Mouse (Mus musculus): ENCODE measurements around the gene Tnnt1. TPM values are rescaled to one million over a fixed set of nuclear protein-coding genes. Genes with fewer than 3 reads are reported as not detected.
"Not testable (repeated sequence)": the region's sequence is repeated elsewhere in the genome, so short reads cannot be mapped to it uniquely, and the experiment has no call there.

The Tnnt1 gene
- polyA plus RNA-seq, 1 experiment from 2014 or later: 58.1 TPM

DNA sequence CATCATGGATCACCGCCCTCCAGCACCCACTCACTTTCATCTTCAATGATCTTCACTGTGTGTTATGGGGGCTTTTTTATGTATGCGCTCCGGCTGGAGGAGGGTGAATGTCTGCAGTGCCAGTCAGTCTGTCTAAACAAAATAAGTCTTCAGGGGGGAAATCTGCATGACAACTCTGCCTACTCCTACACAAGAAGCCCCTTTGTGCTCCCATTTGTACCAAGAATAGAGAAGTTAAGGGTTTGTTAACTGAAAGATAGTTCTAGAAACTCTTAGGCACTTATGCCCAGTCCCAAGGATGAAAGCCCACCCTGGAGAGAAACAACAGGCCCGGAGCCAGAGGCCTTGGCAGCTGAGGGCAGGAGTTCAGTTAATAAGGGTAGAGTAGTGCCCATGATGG lies 20.2 kb upstream of the Tnnt1 start:
- H3K4me3 ChIP-seq: no peak overlapping the region
- peaks cover 6% of the 10 kb centered on the region; the same call in 1 of the 2 replicates for H3K36me3 ChIP-seq
- peaks cover 5% of the 10 kb centered on the region; the same call in 1 of the 2 replicates for H3K4me1 ChIP-seq
- H3K27me3 ChIP-seq (replicated peaks): 0 out of 2 replicates have a peak, but pooled peaks cover 9% of the 10 kb centered on the region
- no peak overlapping the region for H3K9ac ChIP-seq
- 86% methylated on average over 4 of the region's 4 CpGs for WGBS
- ATAC-seq (ENCODE audit: low FRiP score, low read depth): no peak
- H3K9me3 ChIP-seq: no peaks in the 10 kb centered on the region
- no peak overlapping the region for H3K4me2 ChIP-seq (replicated peaks)
- no peak overlapping the region for H3K27ac ChIP-seq

DNA sequence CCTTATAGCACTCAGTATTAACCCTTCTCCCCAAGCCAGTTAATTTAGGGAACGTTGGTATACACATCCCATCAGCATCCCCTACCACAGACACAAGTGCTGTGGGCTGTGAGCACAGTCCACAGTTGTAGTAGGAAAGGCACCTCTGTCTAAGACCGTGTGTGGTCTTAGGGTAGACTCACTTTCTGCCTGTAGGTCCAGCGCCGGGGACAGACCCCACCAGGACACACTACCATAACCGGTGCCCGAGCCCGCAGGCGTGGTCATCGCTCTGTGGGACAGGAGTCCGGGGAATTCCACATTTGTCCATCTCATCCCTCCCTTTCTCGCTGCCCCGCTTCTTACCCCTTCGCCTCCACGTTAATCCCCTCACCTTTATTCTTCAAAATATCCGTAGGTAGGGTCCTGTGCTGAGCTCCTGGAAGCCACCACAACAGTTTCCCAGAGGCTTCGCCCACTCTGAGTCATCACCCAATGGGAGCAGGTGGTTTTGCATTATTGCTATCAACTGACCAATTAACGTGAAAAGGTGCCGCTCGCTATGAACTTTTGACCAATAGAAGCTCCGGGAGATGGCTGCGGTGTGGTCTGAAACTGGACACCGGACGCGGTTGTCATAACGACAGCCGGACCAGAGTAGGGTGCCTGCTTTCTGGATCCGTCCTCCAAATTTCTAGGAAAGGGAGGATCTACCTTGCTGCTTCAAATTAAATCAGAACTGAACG lies 16.0 kb upstream of the Tnnt1 start, which contains the start of gene Dnaaf3:
TSS of gene Dnaaf3 (minus strand) at position 449 of the 725 bp plus-strand sequence.
- H3K4me2 ChIP-seq (replicated peaks): peak within 1 kb of the TSS; percentile 61
- no peak within 1 kb of the TSS for H3K9ac ChIP-seq
- peaks cover 17% of the 10 kb centered on the region; the same call in 1 of the 2 replicates for H3K27me3 ChIP-seq (replicated peaks)
- no peak within 1 kb of the TSS for H3K27ac ChIP-seq
- H3K4me1 ChIP-seq: peaks cover 5% of the 10 kb centered on the region; the same call in 1 of the 2 replicates
- H3K9me3 ChIP-seq: no peaks in the 10 kb centered on the region
- peak within 1 kb of the TSS; percentile 24 for H3K4me3 ChIP-seq
- peak; percentile 64 for ATAC-seq (ENCODE audit: low FRiP score, low read depth)
- WGBS: 4% methylated on average over 28 of the region's 28 CpGs
- no peaks in the 10 kb centered on the region for H3K36me3 ChIP-seq

DNA sequence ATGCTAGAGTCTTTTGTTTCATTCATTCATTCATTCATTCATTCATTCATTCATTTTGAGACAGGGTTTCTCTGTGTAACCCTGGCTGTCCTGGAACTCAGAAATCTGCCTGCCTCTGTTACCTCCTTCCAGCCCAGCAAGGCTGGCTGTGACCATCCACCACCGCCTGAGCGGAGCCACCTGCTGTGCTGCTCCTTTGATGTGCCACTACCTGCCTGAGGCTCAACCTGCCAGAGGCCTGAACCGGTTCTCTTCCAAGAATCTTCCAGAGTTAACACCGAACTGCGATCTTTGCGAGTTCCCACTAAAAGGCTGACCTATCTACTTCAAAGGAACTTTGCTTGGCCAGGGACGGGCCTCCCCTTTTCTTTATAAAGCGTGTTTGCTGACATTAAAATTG lies 14.0 kb upstream of the Tnnt1 start:
- 47% methylated on average over 8 of the region's 8 CpGs for WGBS
- peaks cover 10% of the 10 kb centered on the region for H3K4me1 ChIP-seq
- peaks cover 19% of the 10 kb centered on the region; the same call in 1 of the 2 replicates for H3K27me3 ChIP-seq (replicated peaks)
- not testable (repeated sequence) for H3K27ac ChIP-seq; H3K9ac ChIP-seq; H3K9me3 ChIP-seq; ATAC-seq (ENCODE audit: low FRiP score, low read depth); H3K36me3 ChIP-seq; H3K4me3 ChIP-seq; H3K4me2 ChIP-seq (replicated peaks)

DNA sequence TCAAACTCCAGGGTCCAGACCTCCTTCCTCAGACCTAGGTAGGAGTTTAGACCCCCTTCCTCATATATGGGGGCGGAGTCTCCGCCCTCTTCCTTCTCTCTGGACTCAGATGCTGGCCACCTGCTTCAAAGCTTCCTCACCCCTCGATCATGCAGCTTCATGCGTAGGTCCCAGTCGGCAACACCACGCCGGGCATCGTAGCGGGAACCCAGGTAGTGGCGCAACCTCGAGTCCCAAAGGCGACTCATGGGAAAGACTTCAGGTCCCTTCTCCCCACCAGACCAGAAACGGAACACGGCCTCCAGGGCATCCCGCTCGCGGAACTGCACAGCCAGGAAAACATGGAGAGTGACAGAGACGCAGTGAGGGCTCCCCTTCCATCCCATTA lies 11.1 kb upstream of the Tnnt1 start:
- Histone ChIP-seq H3K4me1 (peaks cover 10% of the 10 kb centered on the region), H3K4me2 (replicated peaks) (peak overlapping the region; percentile 58), H3K27me3 (replicated peaks) (peaks cover 19% of the 10 kb centered on the region; the same call in 1 of the 2 replicates), H3K9me3 (no peaks in the 10 kb centered on the region), H3K36me3 (no peaks in the 10 kb centered on the region), H3K27ac (no peak overlapping the region), H3K4me3 (no peak overlapping the region), H3K9ac (no peak overlapping the region)
- 56% methylated on average over 18 of the region's 18 CpGs for WGBS
- no peak for ATAC-seq (ENCODE audit: low FRiP score, low read depth)

DNA sequence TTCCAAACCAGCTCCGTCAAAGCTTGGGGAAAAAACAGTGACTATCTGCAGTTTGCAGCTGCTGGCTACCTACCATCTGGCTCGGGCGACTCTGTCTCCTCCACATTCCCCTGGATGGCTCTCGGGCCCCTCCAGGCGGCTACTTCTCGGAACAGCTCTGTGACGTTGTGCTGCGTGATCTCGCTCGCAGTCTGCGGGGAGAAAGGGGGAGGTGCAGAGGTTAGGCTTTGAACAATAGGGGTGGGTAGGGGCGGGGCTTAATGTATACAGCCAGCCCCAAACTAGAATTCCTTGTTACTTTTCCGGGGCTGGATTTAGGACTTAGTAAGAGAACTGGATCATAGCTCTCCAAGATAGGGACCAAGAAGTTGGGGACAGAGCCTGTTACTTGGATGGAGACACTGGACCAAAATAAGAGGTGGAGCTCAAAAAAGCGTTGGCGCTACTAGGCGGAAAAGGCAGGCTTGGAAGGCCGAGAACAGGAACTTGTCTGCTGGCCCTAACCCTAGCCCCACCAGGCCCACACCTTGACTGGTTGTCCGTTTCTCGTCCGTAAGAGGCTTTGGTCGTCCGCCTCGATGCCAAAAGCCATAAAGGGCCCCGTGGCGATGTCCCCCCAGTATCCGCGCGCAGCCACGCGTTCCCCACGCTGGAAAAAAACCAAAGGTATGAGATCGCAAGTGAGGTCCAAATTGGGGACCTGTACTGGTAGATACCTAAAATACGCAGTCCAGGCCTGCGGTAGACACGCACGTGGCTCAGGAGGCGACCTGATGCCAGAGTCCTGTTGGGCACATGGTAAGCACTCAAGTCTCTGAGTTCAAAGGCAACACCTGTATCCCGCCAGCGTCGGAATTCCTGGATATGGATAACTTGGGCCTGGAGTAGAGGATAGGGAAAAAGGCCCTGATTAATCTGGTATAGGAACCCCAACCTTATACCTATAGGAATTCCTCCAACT lies 10.4 kb upstream of the Tnnt1 start:
- peak; percentile 90 for ATAC-seq (ENCODE audit: low FRiP score, low read depth)
- Histone ChIP-seq H3K36me3 (no peaks in the 10 kb centered on the region), H3K27me3 (replicated peaks) (peaks cover 18% of the 10 kb centered on the region), H3K9me3 (no peaks in the 10 kb centered on the region), H3K9ac (peak overlapping the region; percentile 30; the same call in 1 of the 2 replicates), H3K27ac (no peak overlapping the region), H3K4me3 (peak overlapping the region; percentile 18), H3K4me1 (peaks cover 6% of the 10 kb centered on the region), H3K4me2 (replicated peaks) (peak overlapping the region; percentile 58)
- WGBS: 28% methylated on average over 40 of the region's 40 CpGs

DNA sequence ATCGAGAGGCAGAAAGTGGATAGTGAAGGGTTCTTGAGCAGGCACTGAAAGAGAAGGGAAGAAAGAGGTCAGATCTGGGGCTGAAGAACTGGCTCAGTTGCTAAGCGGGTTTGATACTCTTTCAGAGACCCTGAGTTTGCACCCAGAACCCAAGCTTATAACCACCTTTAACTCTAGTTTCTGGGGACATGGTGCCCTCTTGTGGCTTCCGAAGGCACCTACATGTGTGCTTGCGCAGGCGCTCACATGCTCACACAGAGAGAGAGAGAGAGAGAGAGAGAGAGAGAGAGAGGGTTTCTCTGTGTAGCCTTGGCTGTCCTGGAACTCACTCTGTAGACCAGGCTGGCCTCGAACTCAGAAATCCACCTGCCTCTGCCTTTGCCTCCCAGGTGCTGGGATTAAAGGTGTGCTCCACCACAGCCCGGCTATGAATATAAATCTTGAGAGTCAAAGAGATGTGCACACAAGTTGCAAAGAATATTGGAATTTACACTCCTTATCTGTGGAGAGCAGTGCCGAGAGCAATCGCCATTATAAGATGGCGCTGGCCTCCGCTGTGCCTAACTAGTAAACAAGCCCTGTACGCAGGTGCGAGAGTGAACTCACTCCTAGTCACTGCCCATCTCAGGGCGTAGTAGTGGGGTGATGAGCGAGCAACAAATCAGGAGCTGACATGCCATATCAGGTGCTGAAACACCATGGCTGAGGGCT lies 8.2 kb upstream of the Tnnt1 start, which contains the start of gene Tnni3:
TSS of gene Tnni3 (minus strand) at position 18 of the 711 bp plus-strand sequence.
- 74% methylated on average over 15 of the region's 15 CpGs for WGBS
- not testable (repeated sequence) for H3K4me3 ChIP-seq; ATAC-seq (ENCODE audit: low FRiP score, low read depth); H3K27ac ChIP-seq; H3K9me3 ChIP-seq; H3K9ac ChIP-seq; H3K4me2 ChIP-seq (replicated peaks); H3K36me3 ChIP-seq; H3K4me1 ChIP-seq
- peaks cover 24% of the 10 kb centered on the region for H3K27me3 ChIP-seq (replicated peaks)

DNA sequence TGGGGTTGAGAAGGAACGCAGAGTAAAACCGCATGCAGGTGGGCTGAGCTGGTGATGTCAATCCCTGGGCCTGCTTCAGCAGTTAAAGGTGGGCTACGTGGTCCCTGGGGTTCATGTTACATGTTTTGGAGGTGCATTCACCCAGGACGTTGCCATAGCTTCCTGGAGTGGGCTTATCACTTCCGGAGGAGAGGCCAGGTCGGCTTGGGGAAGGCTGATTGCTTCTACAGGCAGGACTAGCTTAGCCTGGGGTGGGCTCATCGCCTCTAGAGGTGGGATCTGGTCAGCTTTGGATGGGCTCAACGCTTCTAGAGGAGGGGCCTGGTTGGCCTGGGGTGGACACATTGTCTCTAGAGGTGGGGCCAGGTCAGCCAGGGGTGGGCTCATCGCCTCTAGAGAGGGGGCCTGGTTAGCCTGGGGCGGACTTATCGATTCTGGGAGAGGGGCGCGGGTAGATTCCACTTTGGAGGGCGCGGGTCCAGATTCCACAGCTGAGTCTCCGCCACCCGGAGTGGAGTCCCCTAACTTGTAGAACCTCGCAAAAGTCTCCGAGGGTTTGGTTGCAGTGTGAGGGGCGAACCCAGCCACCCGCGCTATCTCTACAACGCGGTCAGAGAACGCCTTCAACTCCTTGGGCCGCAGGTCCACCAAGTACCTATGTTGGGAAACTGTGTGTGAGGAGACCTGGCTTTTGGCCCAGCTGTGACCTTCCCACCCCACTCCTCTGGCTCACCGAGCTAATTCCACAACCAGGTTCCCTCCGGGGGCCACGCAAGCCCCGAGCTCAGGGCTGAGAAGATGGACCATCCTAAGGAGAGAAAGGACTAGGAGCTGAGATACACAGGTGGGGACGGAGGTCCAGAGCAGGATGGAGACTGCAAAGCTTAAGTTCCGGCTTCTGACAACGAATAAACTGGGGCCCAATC lies 7.3 kb upstream of the Tnnt1 start:
- Histone ChIP-seq H3K4me1 (peaks cover 6% of the 10 kb centered on the region), H3K27ac (no peak overlapping the region), H3K9me3 (no peaks in the 10 kb centered on the region), H3K27me3 (replicated peaks) (peaks cover 24% of the 10 kb centered on the region), H3K4me3 (no peak overlapping the region), H3K4me2 (replicated peaks) (no peak overlapping the region), H3K36me3 (no peaks in the 10 kb centered on the region), H3K9ac (no peak overlapping the region)
- 91% methylated on average over 33 of the region's 33 CpGs for whole genome bisulfite sequencing
- ATAC-seq (ENCODE audit: low FRiP score, low read depth): no peak

DNA sequence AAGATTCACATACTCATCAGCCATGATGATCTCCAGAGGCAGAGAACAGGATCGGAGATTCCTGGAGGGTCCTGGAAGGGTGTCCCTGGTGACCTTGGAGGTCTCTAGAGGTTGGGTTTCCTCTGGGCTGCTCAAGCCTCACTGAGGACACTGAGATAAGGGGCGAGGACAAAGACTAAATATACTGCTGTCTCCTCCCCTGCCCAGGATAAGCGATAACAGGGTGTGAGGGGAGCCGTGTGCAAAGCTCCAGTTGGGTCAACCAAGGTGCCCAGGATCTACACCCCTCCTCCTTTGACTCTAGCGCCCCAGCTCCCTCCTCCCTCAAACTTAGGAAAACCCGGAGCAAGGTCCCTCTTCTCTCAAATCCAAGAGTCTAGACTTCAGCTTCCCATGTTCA lies 6.1 kb upstream of the Tnnt1 start:
- peaks cover 6% of the 10 kb centered on the region for H3K4me1 ChIP-seq
- no peak overlapping the region for H3K27ac ChIP-seq
- no peaks in the 10 kb centered on the region for H3K36me3 ChIP-seq
- H3K4me3 ChIP-seq: no peak overlapping the region
- H3K9me3 ChIP-seq: no peaks in the 10 kb centered on the region
- H3K4me2 ChIP-seq (replicated peaks): no peak overlapping the region
- no peak for ATAC-seq (ENCODE audit: low FRiP score, low read depth)
- H3K9ac ChIP-seq: no peak overlapping the region
- H3K27me3 ChIP-seq (replicated peaks): peaks cover 18% of the 10 kb centered on the region
- WGBS: 85% methylated on average over 6 of the region's 6 CpGs

DNA sequence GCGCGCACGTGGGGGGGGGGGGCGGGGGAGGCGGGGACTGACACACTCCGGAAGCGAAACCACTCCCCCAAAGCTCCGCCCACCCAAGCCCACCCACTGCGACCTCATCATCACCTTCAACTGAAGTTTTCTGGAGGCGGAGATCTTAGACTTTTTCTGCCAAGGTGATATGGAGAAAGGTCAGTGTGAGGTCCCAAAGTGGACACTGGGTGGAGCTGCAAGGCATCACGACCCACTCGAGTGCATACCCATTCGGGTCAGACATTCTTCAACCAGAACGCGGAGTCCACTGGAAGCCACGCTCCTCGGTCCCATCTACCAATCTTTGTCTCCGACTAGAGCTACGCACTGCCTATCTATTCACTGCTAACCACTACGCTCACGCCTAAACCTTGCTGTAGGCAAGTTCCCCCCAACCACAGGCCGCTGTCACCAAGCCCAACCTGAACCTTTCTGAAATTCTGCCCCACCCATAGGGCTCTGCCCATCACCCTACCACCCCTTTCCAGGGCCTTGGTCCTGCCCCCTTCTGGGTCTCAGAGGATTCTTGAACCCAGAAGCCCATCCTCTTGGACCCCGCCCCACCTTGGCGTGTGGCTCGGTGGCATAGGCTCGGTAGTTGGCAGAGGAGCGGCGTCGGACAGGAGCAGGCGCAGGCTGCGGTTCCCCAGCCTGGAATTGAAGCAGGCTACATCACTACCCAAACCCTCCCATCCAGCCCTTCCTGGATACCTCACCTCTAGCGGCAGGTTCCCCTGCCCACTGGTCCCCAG lies 5.2 kb upstream of the Tnnt1 start:
- no peaks in the 10 kb centered on the region for H3K36me3 ChIP-seq
- H3K27me3 ChIP-seq (replicated peaks): peaks cover 14% of the 10 kb centered on the region
- H3K4me1 ChIP-seq: peaks cover 8% of the 10 kb centered on the region
- H3K27ac ChIP-seq: no peak overlapping the region
- H3K4me3 ChIP-seq: no peak overlapping the region
- no peaks in the 10 kb centered on the region for H3K9me3 ChIP-seq
- H3K4me2 ChIP-seq (replicated peaks): peak overlapping the region; percentile 56
- H3K9ac ChIP-seq: peak overlapping the region; percentile 35; the same call in 1 of the 2 replicates
- WGBS: 29% methylated on average over 32 of the region's 32 CpGs
- no peak for ATAC-seq (ENCODE audit: low FRiP score, low read depth)

DNA sequence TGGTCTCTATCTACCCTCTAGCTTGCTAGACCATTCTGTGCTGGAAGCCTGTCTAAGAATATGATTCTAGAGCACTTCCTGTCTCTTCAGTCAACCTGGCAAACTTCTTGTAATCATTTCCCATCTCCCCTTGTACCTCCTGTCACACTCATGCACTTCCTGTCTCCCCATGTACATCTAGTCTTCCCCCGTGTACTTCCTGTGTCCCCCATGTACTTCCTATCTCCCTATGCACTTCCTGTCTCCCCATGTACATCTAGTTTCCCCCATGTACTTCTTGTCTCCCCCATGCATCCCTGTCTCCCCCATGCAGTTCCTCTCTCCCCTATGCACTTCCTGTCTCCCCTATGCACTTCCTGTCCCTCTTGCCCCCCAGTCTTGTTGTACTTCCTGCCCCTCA lies 2.3 kb upstream of the Tnnt1 start:
- Histone ChIP-seq H3K27ac (no peak overlapping the region), H3K36me3 (no peaks in the 10 kb centered on the region), H3K9ac (no peak overlapping the region), H3K27me3 (replicated peaks) (peaks cover 14% of the 10 kb centered on the region), H3K4me1 (peaks cover 10% of the 10 kb centered on the region), H3K9me3 (no peaks in the 10 kb centered on the region), H3K4me2 (replicated peaks) (no peak overlapping the region), H3K4me3 (no peak overlapping the region)
- no peak for ATAC-seq (ENCODE audit: low FRiP score, low read depth)
- 76% methylated on average over 1 of the region's 1 CpGs for WGBS
